Mouse (Mus musculus) ES-E14 (cell line): Measurements from ENCODE around the gene Magi2. TPM values are rescaled to one million over a fixed set of nuclear protein-coding genes. Genes with fewer than 3 reads are reported as not detected.

Experiments
- DNase-seq: peaks from one replicate; pipeline ENCODE4 v3.0.0-alpha.2; 2013; ENCODE audit warnings: low read depth, low spot score
- H3K27ac ChIP-seq: 2 replicates; pipeline ENCODE4 v1.5.1; 2012; ENCODE audit warnings: low read depth, mild to moderate bottlenecking, low read length, moderate library complexity, mixed read lengths; ENCODE audit not compliant: poor library complexity, insufficient read depth, severe bottlenecking
- H3K36me3 ChIP-seq: 2 replicates; pipeline ENCODE4 v1.6.1; 2012; ENCODE audit warnings: mild to moderate bottlenecking, low read length, moderate library complexity, mixed read lengths; ENCODE audit not compliant: control insufficient read depth, poor library complexity, insufficient read depth, severe bottlenecking
- H3K4me1 ChIP-seq, 2 experiments: fragments of 150-350 bp in 1 of 2; sonication (generic) in 1 of 2; 2 replicates each; pipeline ENCODE4 v1.6.1; 2012; ENCODE audit warnings: low read length in 2 of 2, mild to moderate bottlenecking in 1 of 2, mixed read lengths in 1 of 2; ENCODE audit not compliant: control insufficient read depth in 2 of 2, insufficient read depth in 2 of 2, poor library complexity in 1 of 2
- H3K4me3 ChIP-seq, 2 experiments: fragments of 150-350 bp in 1 of 2; sonication (generic) in 1 of 2; 2 replicates each; pipeline ENCODE4 v1.5.1; 2012; ENCODE audit warnings: low read length in 2 of 2, low read depth in 1 of 2, mild to moderate bottlenecking in 1 of 2, mixed read lengths in 1 of 2; ENCODE audit not compliant: insufficient read depth in 1 of 2, poor library complexity in 1 of 2, severe bottlenecking in 1 of 2
- H3K9ac ChIP-seq: 2 replicates; pipeline ENCODE4 v1.6.1; 2012; ENCODE audit warnings: low read depth, mild to moderate bottlenecking, low read length, mixed read lengths; ENCODE audit not compliant: poor library complexity, insufficient read depth, severe bottlenecking
- H3K9me3 ChIP-seq: fragments of 150-350 bp; sonication (generic); 2 replicates; pipeline ENCODE4 v1.6.1; 2012; ENCODE audit warnings: low read depth, mild to moderate bottlenecking, low read length; ENCODE audit not compliant: control insufficient read depth, insufficient read depth
- CHD2 ChIP-seq: IDR thresholded peaks from 2 replicates; pipeline ENCODE4 v1.6.1; 2014; ENCODE audit warnings: mild to moderate bottlenecking, low read depth, low read length, inconsistent platforms
- HCFC1 ChIP-seq: IDR thresholded peaks from 2 replicates; pipeline ENCODE4 v1.6.1; 2012; ENCODE audit warnings: low read length, inconsistent platforms, borderline replicate concordance; ENCODE audit not compliant: insufficient read depth
- MAFK ChIP-seq: IDR thresholded peaks from 2 replicates; pipeline ENCODE4 v1.6.1; 2014; ENCODE audit warnings: mild to moderate bottlenecking, low read depth, low read length, inconsistent platforms; ENCODE audit not compliant: insufficient read depth
- ZC3H11A ChIP-seq: IDR thresholded peaks from 2 replicates; pipeline ENCODE4 v1.6.1; 2012; ENCODE audit warnings: low read depth, mild to moderate bottlenecking, inconsistent platforms, low read length, borderline replicate concordance
- ZNF384 ChIP-seq: IDR thresholded peaks from 2 replicates; pipeline ENCODE4 v1.6.1; 2012; ENCODE audit warnings: low read depth, low read length, inconsistent platforms
- in situ Hi-C, 2 experiments: fragments of 600-800 bp; cut with MboI; formaldehyde crosslinking; loops; one replicate each; pipeline ENCODE4 v1.15.1; 2025; ENCODE audit warnings: low sequenced_read_pairs in 2 of 2, inconsistent platforms in 1 of 2; ENCODE audit not compliant: unreplicated experiment in 2 of 2
- total RNA-seq: library from RNA; depleted of rRNA; stranded (reverse); fragments of 300-350 nt; gene quantifications from 2 replicates; pipeline ENCODE4 v1.2.3, GENCODE M21; 2012

The Magi2 gene
- total RNA-seq, 1 experiment, result 0.85 TPM

- Histone ChIP-seq H3K9me3 (no peaks in the 10 kb centered on the region), H3K36me3 (no peaks in the 10 kb centered on the region), H3K27ac (no peak overlapping the region), H3K4me1 (no peaks in the 10 kb centered on the region), H3K4me3 (no peak overlapping the region), H3K9ac (no peak overlapping the region)
- DNase-seq, result no peak
- in situ Hi-C loops, result no loop called here
- TF ChIP-seq CHD2 (no peak), HCFC1 (no peak), ZC3H11A (no peak), MAFK (no peak), ZNF384 (no peak)
These were observed 1394.0 kb downstream of the Magi2 start for GRCm38 (mm10) chr5:20620596-20621511.

- Histone ChIP-seq H3K4me1 (no peaks in the 10 kb centered on the region), H3K27ac (no peak overlapping the region), H3K4me3 (no peak overlapping the region), H3K9ac (no peak overlapping the region), H3K9me3 (no peaks in the 10 kb centered on the region), H3K36me3 (no peaks in the 10 kb centered on the region)
- TF ChIP-seq ZNF384 (no peak), CHD2 (no peak), ZC3H11A (no peak), MAFK (no peak), HCFC1 (no peak)
- in situ Hi-C loops, result no loop called here
- no peak for DNase-seq
These were observed 1395.6 kb downstream of the Magi2 start for GRCm38 (mm10) chr5:20622417-20622816.

- Histone ChIP-seq H3K9ac (no peak overlapping the region), H3K4me1 (no peaks in the 10 kb centered on the region), H3K27ac (no peak overlapping the region), H3K36me3 (no peaks in the 10 kb centered on the region), H3K4me3 (no peak overlapping the region), H3K9me3 (no peaks in the 10 kb centered on the region)
- in situ Hi-C loops, result no loop called here
- no peak for TF ChIP-seq ZC3H11A
- TF ChIP-seq HCFC1, result no peak
- TF ChIP-seq MAFK, result no peak
- TF ChIP-seq CHD2, result no peak
- no peak for TF ChIP-seq ZNF384
- no peak for DNase-seq
These were observed 1396.2 kb downstream of the Magi2 start for GRCm38 (mm10) chr5:20622837-20623573.

GRCm38 (mm10) chr5:20625117-20625516, 1398.3 kb downstream of the Magi2 start:
- DNase-seq, result no peak
- H3K9me3 ChIP-seq, result no peaks in the 10 kb centered on the region
- no peak overlapping the region for H3K27ac ChIP-seq
- no peaks in the 10 kb centered on the region for H3K36me3 ChIP-seq
- in situ Hi-C loops, result no loop called here
- peaks cover 0 to 3% of the 10 kb centered on the region in 2 experiments; a peak in 1 of 4 replicates for H3K4me1 ChIP-seq
- H3K9ac ChIP-seq, result no peak overlapping the region
- no peak for TF ChIP-seq CHD2
- H3K4me3 ChIP-seq, result no peak overlapping the region
